Mouse (Mus musculus) kidney, adult 2 months (tissue): ENCODE results near the gene Vti1a.

Experiments used
- CTCF ChIP-seq: fragments of 200-500 bp; conservative IDR thresholded peaks from 2 replicates; pipeline ENCODE4 v1.5.1; 2011; ENCODE audit warnings: low read depth, mild to moderate bottlenecking, control low read depth, low read length, moderate library complexity, mixed read lengths; ENCODE audit not compliant: insufficient read depth, insufficient read length
- POLR2A ChIP-seq: fragments of 200-500 bp; IDR thresholded peaks from one replicate; pipeline ENCODE4 v1.6.1; 2011; ENCODE audit warnings: low read depth, low read length, control low read depth

DNA sequence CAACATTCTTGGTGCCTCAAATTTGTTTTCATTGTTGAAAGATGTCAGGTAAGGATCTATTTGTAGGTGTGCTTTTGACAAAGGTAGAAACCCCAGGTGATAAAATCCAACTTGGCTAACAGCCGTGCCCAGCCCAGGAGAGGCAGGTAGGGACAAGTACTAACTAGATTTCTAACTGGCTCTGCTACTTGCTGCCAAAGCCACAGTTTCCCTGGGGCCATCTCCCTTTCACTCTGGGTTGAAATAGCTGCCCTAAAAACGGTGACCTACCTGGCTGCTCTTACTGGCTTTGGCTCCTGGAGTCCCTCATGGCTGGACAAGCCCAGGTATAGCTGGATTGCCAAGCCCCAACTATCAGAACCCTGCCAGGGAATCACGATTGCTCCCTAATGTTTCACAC, 49.3 kb upstream of the Vti1a start:
- TF ChIP-seq CTCF = no peak
- no peak for TF ChIP-seq POLR2A
